Mouse (Mus musculus) cerebellum, adult (tissue): ENCODE results near the gene Ankrd42.

Source experiments
- ATAC-seq: cut with Nextera tagmentation; 2 replicates; pipeline ENCODE4 v1.9.2; 2017; ENCODE audit warnings: mild to moderate bottlenecking, moderate library complexity, mixed read lengths; ENCODE audit not compliant: insufficient number of reproducible peaks, low FRiP score, low TSS enrichment

The Ankrd42 gene

GRCm38 (mm10) chr7:92637021-92637625 lies at the start of gene Ankrd42:
Gene Ankrd42, minus strand, starts transcription at chr7:92637142.
- peak; percentile 98 for ATAC-seq

- no peak for ATAC-seq
Measured at GRCm38 (mm10) chr7:92677346-92677745, 40.4 kb upstream of the Ankrd42 start.

GRCm38 (mm10) chr7:92675131-92675530 lies 38.2 kb upstream of the Ankrd42 start:
- ATAC-seq: no peak

- peak; percentile 99 for ATAC-seq
Measured at GRCm38 (mm10) chr7:92669507-92670471, 32.8 kb upstream of the Ankrd42 start, which contains the start of gene Pcf11. Gene Pcf11, minus strand, starts transcription at chr7:92669934.

GRCm38 (mm10) chr7:92668791-92669506 lies 32.0 kb upstream of the Ankrd42 start:
- 0 out of 2 replicates have a peak, but pooled peaks have one; percentile 14 for ATAC-seq

- no peak for ATAC-seq
Measured at GRCm38 (mm10) chr7:92666274-92666820, 29.4 kb upstream of the Ankrd42 start.

GRCm38 (mm10) chr7:92658050-92658449 lies 21.1 kb upstream of the Ankrd42 start:
- no peak for ATAC-seq

GRCm38 (mm10) chr7:92656386-92656785 lies 19.4 kb upstream of the Ankrd42 start:
- ATAC-seq: no peak

GRCm38 (mm10) chr7:92653329-92653728 lies 16.4 kb upstream of the Ankrd42 start:
- no peak for ATAC-seq

- ATAC-seq: no peak
Measured at GRCm38 (mm10) chr7:92647790-92648189, 10.8 kb upstream of the Ankrd42 start.

- ATAC-seq: no peak
Measured at GRCm38 (mm10) chr7:92642358-92642757, 5.4 kb upstream of the Ankrd42 start.

GRCm38 (mm10) chr7:92638050-92638449 lies 1.1 kb upstream of the Ankrd42 start:
- ATAC-seq: no peak

- ATAC-seq: 0 out of 2 replicates have a peak, but pooled peaks have one; percentile 7
Measured at GRCm38 (mm10) chr7:92636295-92637011, 489 bp downstream of the Ankrd42 start.

- ATAC-seq: no peak
Measured at GRCm38 (mm10) chr7:92630167-92630566, 6.8 kb downstream of the Ankrd42 start.

GRCm38 (mm10) chr7:92624488-92624887 lies 12.5 kb downstream of the Ankrd42 start:
- no peak for ATAC-seq

- no peak for ATAC-seq
Measured at GRCm38 (mm10) chr7:92610830-92611229, 26.1 kb downstream of the Ankrd42 start.

GRCm38 (mm10) chr7:92604961-92605360 lies 32.0 kb downstream of the Ankrd42 start:
- no peak for ATAC-seq

- no peak for ATAC-seq
Measured at GRCm38 (mm10) chr7:92590842-92591241, 46.1 kb downstream of the Ankrd42 start.

- ATAC-seq: no peak
Measured at GRCm38 (mm10) chr7:92589986-92590385, 47.0 kb downstream of the Ankrd42 start.

GRCm38 (mm10) chr7:92583567-92583966 lies 53.4 kb downstream of the Ankrd42 start:
- no peak for ATAC-seq
